Mouse (Mus musculus) E14TG2a.4 (cell line): Measurements from ENCODE around the gene Tshr.

Experiments
- CTCF ChIP-seq: conservative IDR thresholded peaks from 2 replicates; pipeline ENCODE4 v1.5.1; 2014; ENCODE audit warnings: low read length
- NANOG ChIP-seq: IDR thresholded peaks from 2 replicates; pipeline ENCODE4 v1.6.1; 2014; ENCODE audit warnings: borderline replicate concordance, low read length, mixed read lengths
- POU5F1 ChIP-seq: IDR thresholded peaks from 2 replicates; pipeline ENCODE4 v1.6.1; 2014; ENCODE audit warnings: low read length, borderline replicate concordance

GRCm38 (mm10) chr12:91569255-91569654 lies 184.9 kb downstream of the Tshr start:
- no peak for TF ChIP-seq CTCF
- no peak for TF ChIP-seq NANOG
- TF ChIP-seq POU5F1 = no peak
